Mouse (Mus musculus): ENCODE results near the gene Dnajc1.

Gene Dnajc1

DNA sequence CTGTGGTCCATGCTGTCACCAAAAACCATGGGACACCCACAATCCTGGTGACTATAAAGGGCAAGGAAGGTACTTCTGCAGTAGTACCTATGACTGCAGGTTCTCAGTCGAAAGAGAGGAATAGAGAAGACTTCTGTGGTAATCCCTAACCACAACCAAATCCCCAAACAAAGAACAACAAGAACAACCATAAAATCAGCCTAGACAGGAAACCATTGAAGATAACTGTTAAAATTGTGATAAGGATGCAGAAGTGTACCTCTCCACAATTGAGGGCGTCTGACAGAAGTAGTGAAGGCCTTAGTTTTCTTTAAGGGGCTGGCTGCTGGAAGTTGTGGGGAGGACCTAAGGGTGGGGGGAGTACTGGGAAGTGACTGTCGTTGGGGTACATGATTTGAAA, 91.7 kb downstream of the Dnajc1 start:
- DNase-seq (ENCODE audit: low spot score): no peak

DNA sequence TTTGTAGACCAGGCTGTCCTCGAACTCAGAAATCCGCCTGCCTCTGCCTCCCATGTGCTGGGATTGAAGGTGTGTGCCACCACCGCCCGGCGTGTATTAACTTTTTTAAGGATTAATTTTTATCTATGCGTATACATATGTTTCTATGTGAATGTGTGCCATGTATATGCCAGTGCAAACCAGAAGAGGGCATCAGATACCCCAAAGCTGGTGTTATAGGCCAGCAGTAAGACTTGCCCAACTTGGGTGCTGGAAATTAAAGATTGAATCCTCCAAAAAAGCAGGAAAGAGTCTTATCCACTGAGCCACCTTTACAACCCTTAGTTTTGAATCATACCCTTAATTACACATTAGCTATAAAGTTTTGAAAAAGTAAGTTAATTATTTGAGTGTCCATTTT, 107.5 kb downstream of the Dnajc1 start:
- DNase-seq (ENCODE audit: low spot score): no peak

DNA sequence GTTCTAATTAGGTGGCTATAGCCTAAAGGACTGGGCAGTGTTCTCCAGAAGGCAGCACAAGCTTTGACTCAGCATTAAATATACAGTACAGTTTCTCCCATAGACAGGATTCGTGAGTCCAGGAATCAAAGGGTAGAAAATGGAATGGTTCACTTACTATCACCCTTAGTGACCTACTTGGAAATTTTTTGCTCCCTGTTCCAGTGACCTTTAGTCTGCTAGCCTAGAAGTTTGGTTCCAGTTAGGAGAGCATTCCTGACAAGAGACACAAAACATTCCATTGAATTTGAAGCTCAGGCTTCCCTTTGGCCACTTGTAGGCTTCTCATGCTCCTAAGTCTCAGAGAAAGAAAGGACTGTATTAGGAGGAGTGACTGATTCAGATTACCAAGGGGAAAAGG, 126.9 kb downstream of the Dnajc1 start:
- DNase-seq (ENCODE audit: low spot score): no peak

- no peak for DNase-seq (ENCODE audit: low spot score)
These were observed 128.1 kb downstream of the Dnajc1 start for GRCm38 (mm10) chr2:18264579-18264978.

DNA sequence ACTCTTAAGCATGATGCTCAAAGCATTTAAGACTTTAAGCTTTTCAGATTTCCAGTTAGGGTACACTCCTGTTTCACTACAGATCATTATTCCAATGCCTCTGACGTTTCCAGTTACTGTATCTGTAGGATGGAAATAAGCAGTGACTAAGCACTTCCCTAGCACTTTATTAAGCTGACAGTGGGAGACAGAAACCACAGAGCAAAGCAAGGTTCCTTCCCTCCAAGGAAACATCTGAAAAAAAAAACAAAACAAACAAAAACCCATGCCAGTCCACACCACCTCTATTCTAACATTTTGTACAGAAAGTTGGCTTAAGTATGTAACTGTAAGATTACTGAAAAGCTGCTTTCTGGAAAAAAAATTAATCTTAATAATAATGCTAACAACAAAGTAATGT, 130.3 kb downstream of the Dnajc1 start:
- DNase-seq (ENCODE audit: low spot score): no peak

DNA sequence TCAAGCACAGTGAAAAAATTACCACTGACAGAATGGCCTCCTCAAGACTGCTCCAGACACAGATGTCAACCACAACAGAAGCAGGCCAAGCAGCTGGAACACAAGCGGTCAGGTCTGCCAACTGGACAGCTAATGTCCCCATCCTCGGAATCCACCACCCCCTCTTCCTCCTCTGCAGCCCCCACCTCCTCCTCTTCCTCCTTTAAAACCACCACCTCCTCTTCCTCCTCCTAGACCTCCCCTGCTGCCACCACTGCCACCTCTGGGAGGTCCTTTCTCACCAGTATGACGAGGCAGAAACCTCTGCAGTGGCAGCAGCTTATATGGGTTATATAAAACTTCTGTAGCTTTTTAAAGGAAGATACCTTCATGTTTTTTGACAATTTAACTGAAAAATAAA, 143.4 kb downstream of the Dnajc1 start:
- DNase-seq (ENCODE audit: low spot score): no peak

DNA sequence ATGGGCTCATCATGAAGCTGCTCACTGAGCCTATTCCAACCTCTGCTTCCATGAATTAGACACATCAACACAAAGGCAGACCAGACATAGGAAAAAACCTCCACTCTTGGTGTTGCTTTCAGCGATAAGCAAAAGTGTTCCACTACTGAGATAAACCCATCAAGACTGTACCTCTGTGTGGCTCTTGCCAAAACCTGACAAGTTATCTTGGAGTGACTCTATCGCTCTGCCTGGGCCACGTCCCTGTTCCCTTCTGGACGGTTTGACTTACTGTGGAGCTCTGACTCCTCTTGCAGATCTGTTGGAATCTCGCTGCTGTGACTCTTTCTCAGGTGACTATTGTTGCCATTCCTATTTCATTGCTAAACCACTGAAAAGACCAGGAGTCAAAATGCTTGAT, 157.1 kb downstream of the Dnajc1 start:
- no peak for DNase-seq (ENCODE audit: low spot score)

GRCm38 (mm10) chr2:18232883-18233567, 159.6 kb downstream of the Dnajc1 start:
- peak; percentile 67 for DNase-seq (ENCODE audit: low spot score)

DNA sequence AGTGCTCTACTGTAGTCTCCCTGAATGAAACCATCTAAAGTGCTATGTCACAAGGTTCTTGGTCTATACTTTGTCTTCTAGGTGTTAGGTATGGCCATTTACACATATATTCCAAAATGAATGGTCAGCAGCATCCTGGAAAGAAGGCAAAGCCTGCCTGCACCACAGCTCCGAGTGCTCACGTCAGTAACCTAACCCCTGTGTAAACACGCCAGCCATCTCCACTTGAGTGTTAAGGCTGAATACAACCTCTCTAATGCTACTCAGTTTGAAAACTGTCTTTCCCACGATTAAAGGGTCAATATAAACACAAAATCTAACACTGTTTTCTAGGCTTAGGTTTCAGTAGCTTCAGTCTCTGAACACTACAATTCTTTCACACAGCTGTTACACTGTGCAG, 161.5 kb downstream of the Dnajc1 start:
- peak; percentile 34 for DNase-seq (ENCODE audit: low spot score)

- peak; percentile 76 for DNase-seq (ENCODE audit: low spot score)
These were observed 163.4 kb downstream of the Dnajc1 start for GRCm38 (mm10) chr2:18229279-18229678.

GRCm38 (mm10) chr2:18228486-18229062, 164.1 kb downstream of the Dnajc1 start:
- peak; percentile 43 for DNase-seq (ENCODE audit: low spot score)

GRCm38 (mm10) chr2:18219569-18219968, 173.1 kb downstream of the Dnajc1 start:
- no peak for DNase-seq (ENCODE audit: low spot score)

DNA sequence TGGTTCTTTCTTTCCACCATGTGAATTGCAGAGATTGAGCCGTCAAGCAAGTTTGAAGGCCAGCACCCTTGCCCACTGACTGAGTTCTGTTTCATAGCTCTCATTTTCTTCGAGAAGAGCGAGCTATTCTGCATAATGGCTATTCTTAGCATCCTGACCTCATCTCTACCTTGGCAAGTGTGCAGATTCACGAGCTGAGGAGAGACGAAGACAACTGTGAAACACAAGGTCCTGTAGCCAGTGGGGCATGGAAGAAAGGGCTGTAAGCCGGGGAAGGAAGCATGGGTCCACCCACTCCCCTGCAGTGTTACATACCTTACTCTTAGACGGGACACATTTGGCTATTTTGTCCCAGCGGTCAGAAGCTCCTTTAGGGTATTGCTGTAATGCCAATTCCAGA, 173.5 kb downstream of the Dnajc1 start:
- no peak for DNase-seq (ENCODE audit: low spot score)

DNA sequence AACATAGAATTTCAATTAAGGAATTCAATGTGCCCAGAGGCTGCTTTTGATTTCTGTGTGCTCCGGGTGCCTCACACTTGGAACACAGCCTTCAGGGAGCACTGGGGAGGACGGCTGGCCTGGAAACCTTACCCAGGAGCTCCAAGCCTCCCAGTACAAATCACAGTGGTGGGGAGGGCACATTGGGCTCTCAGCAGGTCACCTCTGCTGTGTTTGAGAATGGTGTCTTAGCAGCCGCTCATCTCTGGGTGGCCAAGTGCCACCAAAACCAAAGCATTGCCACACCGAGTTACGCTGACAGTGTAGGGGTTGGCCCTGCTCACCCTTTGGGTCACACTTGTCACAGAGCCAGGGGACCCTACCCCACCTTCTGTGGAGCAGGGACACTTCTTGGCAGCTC, 174.1 kb downstream of the Dnajc1 start:
- DNase-seq (ENCODE audit: low spot score): no peak

DNA sequence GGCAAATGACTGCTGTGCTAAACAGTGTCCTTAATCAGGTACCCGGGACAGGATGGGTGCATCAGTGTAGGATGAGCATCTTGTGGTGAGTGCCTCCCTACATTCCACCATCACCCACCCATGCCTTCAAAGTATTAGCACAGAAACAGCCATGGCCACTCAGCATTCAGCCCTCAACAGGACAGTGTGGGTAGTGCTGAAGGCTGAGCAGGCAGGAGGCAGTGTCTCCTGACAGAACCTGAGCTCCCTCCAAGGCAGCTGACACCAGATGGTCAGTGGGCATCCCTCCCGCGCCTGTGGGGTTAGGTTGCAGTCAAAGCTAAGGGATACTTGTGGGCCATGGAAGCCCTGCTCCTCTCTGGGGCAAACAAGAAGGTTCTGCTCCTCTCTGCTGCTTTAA, 174.8 kb downstream of the Dnajc1 start:
- DNase-seq (ENCODE audit: low spot score): peak; percentile 21

GRCm38 (mm10) chr2:18214031-18214430, 178.6 kb downstream of the Dnajc1 start:
- DNase-seq (ENCODE audit: low spot score): no peak

- DNase-seq (ENCODE audit: low spot score): no peak
These were observed 182.7 kb downstream of the Dnajc1 start for GRCm38 (mm10) chr2:18209948-18210347.

GRCm38 (mm10) chr2:18209211-18209823, 183.3 kb downstream of the Dnajc1 start:
- no peak for DNase-seq (ENCODE audit: low spot score)

DNA sequence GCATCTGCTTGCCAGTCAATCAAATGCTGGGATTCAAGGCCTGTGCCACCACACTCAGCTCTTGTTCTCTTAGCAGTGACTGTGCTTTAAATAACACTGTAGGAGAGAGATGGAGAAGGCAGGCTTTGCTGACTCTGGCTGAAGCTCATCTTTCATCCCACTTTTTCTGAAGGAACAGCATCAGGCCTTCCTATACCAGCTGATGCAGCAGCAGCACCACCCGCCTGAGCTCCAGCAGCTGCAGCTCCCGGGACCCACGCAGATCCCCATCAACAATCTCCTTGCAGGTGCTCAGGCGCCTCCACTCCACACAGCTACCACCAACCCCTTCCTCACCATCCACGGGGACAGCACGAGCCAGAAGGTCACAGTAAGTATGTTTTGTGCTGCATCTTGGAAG, 184.1 kb downstream of the Dnajc1 start:
- no peak for DNase-seq (ENCODE audit: low spot score)

- DNase-seq (ENCODE audit: low spot score): no peak
These were observed 185.8 kb downstream of the Dnajc1 start for GRCm38 (mm10) chr2:18206811-18207210.

DNA sequence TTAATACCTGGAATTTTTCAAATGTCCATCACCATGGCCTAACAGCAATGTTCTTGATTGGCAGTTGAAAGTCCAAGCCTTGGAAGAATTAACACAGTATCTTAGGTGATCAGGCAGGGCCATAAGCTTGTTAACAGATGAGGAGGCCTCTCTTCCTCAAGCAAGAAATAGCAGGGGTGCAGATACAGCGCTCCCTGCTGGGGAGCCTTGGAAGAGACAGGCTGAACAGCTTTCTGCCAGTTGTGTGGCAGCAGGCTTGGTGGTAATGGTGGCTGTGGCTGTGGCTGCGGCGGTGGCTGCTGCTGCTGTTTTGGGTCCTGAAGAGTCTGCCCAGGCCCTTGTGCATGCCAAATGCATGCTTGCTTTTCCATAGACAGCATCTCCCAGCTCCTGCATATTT, 187.5 kb downstream of the Dnajc1 start:
- DNase-seq (ENCODE audit: low spot score): peak; percentile 78

GRCm38 (mm10) chr2:18202923-18203322, 189.7 kb downstream of the Dnajc1 start:
- peak; percentile 32 for DNase-seq (ENCODE audit: low spot score)

DNA sequence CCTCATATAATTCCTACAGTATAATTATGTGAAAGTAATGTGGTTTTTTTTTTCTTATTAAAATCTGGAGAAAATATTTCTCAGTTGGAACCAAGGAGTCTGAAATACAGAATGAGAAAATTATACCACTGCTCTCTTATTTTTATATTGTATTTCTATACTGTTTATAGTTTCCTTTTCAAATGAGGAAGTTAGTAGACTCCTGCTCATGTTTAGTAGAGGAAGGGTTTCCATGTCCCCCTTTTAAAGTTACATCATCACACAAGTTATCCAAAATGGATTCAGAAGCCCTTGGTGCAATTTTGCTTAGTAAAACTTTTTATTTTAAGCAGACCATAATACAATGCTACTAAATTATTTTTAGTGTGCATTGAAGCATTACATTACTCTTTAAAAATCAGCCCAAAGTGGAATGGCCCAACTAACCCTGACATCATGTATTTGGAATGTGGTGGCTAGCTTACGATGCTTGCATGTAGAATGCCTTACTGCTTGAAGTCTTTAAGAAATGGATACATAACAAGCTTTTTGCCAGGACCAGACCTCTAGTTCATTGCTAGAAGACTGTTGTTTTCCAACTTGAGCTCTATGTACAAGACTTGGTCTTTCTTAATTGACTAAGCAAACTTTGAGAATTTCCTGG, 190.7 kb downstream of the Dnajc1 start:
- DNase-seq (ENCODE audit: low spot score): no peak
